Mouse (Mus musculus) neural tube, embryonic 15.5 days (tissue): ENCODE measurements around the gene Rin1. TPM values are rescaled to one million over a fixed set of nuclear protein-coding genes. Genes with fewer than 3 reads are reported as not detected.

ENCODE experiments used
- ATAC-seq: fragments of 200-750 bp; cut with Nextera tagmentation; 2 replicates; pipeline ENCODE4 v1.8.0; 2017; ENCODE audit warnings: mild to moderate bottlenecking, moderate TSS enrichment, moderate library complexity; ENCODE audit not compliant: low FRiP score
- H3K27ac ChIP-seq: fragments of 300-500 bp; sonication (generic); replicated peaks from 2 replicates; pipeline ENCODE4 v1.5.1; 2015; ENCODE audit warnings: mild to moderate bottlenecking, inconsistent platforms
- H3K27me3 ChIP-seq: fragments of 300-500 bp; sonication (generic); replicated peaks from 2 replicates; pipeline ENCODE4 v1.6.1; 2015; ENCODE audit warnings: inconsistent platforms
- H3K36me3 ChIP-seq: fragments of 300-500 bp; sonication (generic); 2 replicates; pipeline ENCODE4 v1.6.1; 2015; ENCODE audit warnings: inconsistent platforms
- H3K4me1 ChIP-seq: fragments of 300-500 bp; sonication (generic); 2 replicates; pipeline ENCODE4 v1.6.1; 2015; ENCODE audit warnings: inconsistent platforms
- H3K4me2 ChIP-seq: fragments of 300-500 bp; sonication (generic); 2 replicates; pipeline ENCODE4 v1.6.1; 2015; ENCODE audit warnings: inconsistent platforms, mild to moderate bottlenecking, moderate library complexity
- H3K4me3 ChIP-seq: fragments of 300-500 bp; sonication (generic); replicated peaks from 2 replicates; pipeline ENCODE4 v1.5.1; 2015; ENCODE audit warnings: mild to moderate bottlenecking, inconsistent platforms
- H3K9ac ChIP-seq: fragments of 300-500 bp; sonication (generic); replicated peaks from 2 replicates; pipeline ENCODE4 v1.6.1; 2015; ENCODE audit warnings: mild to moderate bottlenecking, inconsistent platforms
- H3K9me3 ChIP-seq: fragments of 300-500 bp; sonication (generic); replicated peaks from 2 replicates; pipeline ENCODE4 v1.6.1; 2016; ENCODE audit warnings: inconsistent platforms
- WGBS: fragments of 180-500 bp; shearing (Covaris S2); methylation state at CpG from one replicate; pipeline ENCODE4 v1.1.7; 2015; ENCODE audit warnings: mixed read lengths; 5-methylcytosine and 5-hydroxymethylcytosine counted together
- polyA plus RNA-seq: library from polyadenylated mRNA; unstranded; fragments of >200 nt; fragmentation: Nextera tagmentation; extraction: Ambion mirVana; gene quantifications from 2 replicates; pipeline ENCODE4 v1.2.1, GENCODE M21; 2015

Gene Rin1
- polyA plus RNA-seq, 1 experiment from 2014 or later = 1.0 TPM

DNA sequence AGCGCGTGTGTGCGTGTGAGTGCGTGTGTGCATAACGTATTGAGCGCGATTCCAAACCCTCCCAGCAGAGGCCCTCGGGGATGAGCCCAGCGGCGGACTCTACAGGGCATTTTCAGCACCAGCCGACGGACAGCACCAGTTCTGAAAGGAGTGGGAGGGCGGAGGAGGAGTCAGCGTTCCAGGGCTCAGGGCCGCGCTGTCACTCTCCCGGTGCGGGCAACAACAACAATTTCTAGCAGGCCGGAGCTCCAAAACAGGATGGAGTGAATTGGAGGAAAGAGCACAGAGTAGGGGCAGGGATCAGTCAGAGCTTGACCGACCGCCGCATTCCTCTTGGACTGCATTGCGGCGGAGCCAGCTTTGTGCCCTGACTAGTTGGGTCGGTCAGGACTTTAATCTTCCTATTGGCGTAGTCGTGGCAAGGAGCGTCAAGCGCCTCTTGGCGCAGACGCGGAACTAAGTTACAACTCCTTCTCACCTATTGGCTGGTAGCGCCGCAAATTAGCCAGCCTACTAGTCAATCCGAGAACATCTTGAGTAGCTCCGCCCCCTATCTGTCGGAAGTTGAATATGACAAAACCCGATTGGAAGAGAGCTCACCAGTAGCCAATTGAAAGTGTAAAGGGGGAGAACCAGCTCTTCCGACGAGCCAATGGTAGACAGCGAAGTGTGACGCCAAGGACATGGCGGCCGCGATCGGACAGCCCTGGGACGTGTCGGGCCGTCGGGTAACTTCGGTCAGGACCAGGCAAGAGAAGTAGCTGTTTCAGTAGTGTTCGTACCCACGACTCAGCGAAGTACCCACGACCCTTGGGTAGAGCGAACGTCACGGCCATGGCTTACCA is 37.8 kb downstream of the Rin1 start, which contains the start of gene Yif1a:
TSS of gene Yif1a (plus strand) at position 655 of the 845 bp plus-strand sequence.
- WGBS = under 1% methylated on average over 58 of the region's 58 CpGs
- Histone ChIP-seq H3K4me1 (peaks cover 55% of the 10 kb centered on the region), H3K9me3 (no peaks in the 10 kb centered on the region), H3K4me3 (peak within 1 kb of the TSS; percentile 69), H3K4me2 (peak within 1 kb of the TSS; percentile 84), H3K36me3 (peaks cover 32% of the 10 kb centered on the region), H3K27me3 (peaks cover 32% of the 10 kb centered on the region), H3K9ac (peak within 1 kb of the TSS; percentile 71), H3K27ac (peak within 1 kb of the TSS; percentile 93)
- peak; percentile 91 for ATAC-seq

DNA sequence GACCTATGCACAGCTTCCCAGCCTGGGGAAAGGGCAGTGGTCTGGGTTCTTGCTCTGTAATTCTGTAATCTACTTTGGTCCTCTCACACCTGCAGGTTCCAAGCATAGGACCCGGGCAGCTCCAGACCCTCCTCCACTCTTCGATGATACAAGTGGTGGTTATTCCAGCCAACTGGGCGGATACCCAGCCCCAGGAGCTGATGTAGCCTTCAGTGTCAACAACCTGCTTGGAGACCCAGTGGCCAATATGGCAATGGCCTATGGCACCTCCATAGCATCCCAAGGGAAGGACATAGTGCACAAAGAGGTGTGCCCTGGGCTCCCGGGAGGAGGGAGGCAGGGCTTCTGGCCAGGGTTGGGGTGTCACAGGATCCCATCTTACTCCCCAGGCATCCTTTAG is 39.0 kb downstream of the Rin1 start:
- H3K36me3 ChIP-seq = peaks cover 39% of the 10 kb centered on the region
- H3K4me2 ChIP-seq = peak overlapping the region; percentile 84
- H3K4me3 ChIP-seq = peak overlapping the region; percentile 69
- peak overlapping the region; percentile 71 for H3K9ac ChIP-seq
- H3K27ac ChIP-seq = no peak overlapping the region
- H3K27me3 ChIP-seq = peaks cover 21% of the 10 kb centered on the region
- WGBS = 85% methylated on average over 4 of the region's 4 CpGs
- H3K9me3 ChIP-seq = no peaks in the 10 kb centered on the region
- ATAC-seq = no peak
- H3K4me1 ChIP-seq = peaks cover 62% of the 10 kb centered on the region

DNA sequence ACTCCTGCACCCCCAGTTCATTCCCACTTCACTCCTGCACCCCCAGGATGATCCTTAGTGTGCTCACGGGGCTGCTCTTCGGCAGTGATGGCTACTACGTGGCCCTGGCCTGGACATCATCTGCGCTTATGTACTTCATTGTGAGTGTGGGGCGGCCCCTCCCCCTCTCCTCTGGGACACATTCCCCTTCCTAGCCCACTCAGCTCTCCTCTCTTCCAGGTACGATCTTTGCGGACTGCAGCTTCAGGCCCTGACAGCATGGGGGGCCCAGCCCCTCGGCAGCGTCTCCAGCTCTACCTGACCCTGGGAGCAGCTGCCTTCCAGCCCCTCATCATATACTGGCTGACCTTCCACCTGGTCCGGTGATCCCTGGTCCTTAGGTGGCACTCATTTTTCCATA is 41.8 kb downstream of the Rin1 start:
- WGBS = 83% methylated on average over 10 of the region's 10 CpGs
- ATAC-seq = no peak
- peaks cover 39% of the 10 kb centered on the region for H3K36me3 ChIP-seq
- H3K4me1 ChIP-seq = peaks cover 73% of the 10 kb centered on the region
- 0 out of 2 replicates have a peak overlapping the region, but pooled peaks have one; percentile 5 for H3K9ac ChIP-seq
- no peak overlapping the region for H3K4me3 ChIP-seq
- H3K9me3 ChIP-seq = no peaks in the 10 kb centered on the region
- no peaks in the 10 kb centered on the region for H3K27me3 ChIP-seq
- no peak overlapping the region for H3K4me2 ChIP-seq
- 0 out of 2 replicates have a peak overlapping the region, but pooled peaks have one; percentile 5 for H3K27ac ChIP-seq

DNA sequence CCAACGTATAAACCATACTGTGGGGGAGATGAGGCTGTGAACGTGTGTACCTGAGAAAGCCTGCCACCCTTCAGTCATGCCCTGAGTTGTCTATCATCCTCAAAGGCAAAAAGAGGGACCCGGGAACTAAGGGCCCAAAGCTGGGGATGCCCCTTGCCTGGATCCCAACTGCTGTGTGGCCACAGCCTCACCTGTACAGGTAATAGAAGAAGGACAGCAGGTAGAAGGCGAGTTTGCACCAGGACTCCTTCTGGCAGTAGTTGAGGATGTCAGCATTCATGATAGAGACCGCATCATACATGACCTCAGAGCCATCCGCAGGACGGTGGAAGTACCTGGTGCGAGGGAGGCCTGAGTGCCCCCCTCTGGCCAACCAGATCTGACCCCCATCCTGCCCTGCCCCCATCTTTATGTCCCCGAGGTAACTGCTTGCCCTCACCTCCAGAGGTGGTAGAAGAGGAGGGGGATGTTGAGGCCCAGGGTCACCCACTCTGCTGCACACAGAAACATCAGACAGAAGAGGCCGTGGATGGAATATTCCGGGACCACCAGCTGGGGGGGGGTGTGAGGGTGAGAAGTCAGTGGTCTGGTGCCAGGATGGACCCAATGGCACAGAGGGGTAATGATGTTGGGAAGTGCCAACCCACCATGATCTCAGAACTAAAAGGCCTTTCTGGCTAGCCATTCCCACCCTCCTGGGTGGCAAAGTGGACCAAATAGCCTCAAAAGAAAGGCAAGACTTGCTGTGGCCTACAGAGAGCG is 43.4 kb downstream of the Rin1 start:
- WGBS = 74% methylated on average over 12 of the region's 12 CpGs
- Histone ChIP-seq H3K27ac (peak overlapping the region; percentile 95), H3K27me3 (no peaks in the 10 kb centered on the region), H3K4me2 (peak overlapping the region; percentile 80), H3K4me3 (peak overlapping the region; percentile 90; the same call in 1 of the 2 replicates), H3K36me3 (peaks cover 39% of the 10 kb centered on the region), H3K9ac (peak overlapping the region; percentile 99; the same call in 1 of the 2 replicates), H3K9me3 (no peaks in the 10 kb centered on the region), H3K4me1 (peaks cover 76% of the 10 kb centered on the region)
- no peak for ATAC-seq

DNA sequence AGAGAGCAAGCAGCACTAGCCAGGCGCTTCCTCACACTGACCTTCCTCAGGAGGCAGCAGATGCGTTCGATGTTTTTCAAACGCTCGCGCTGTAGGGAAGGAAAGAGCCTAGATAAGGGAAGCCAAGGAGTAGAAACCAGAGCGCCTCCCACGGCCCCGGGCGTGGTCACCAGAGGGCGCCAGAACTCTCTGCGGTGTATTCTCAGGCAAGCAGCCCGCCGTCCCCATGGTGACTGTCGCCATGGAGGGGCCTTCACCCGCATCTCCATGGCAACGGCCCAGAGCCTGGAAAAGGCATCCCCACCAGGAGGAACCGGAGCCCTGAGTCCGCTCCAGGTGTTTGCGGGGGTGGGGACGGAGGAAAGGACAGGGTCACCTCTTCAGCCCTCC is 44.0 kb downstream of the Rin1 start:
- peak overlapping the region; percentile 80 for H3K4me2 ChIP-seq
- WGBS = 0% methylated on average over 21 of the region's 21 CpGs
- peak overlapping the region; percentile 90 for H3K4me3 ChIP-seq
- H3K9me3 ChIP-seq = no peaks in the 10 kb centered on the region
- peak; percentile 67 for ATAC-seq
- H3K27ac ChIP-seq = peak overlapping the region; percentile 95
- peaks cover 76% of the 10 kb centered on the region for H3K4me1 ChIP-seq
- H3K9ac ChIP-seq = peak overlapping the region; percentile 99
- no peaks in the 10 kb centered on the region for H3K27me3 ChIP-seq
- H3K36me3 ChIP-seq = peaks cover 39% of the 10 kb centered on the region

DNA sequence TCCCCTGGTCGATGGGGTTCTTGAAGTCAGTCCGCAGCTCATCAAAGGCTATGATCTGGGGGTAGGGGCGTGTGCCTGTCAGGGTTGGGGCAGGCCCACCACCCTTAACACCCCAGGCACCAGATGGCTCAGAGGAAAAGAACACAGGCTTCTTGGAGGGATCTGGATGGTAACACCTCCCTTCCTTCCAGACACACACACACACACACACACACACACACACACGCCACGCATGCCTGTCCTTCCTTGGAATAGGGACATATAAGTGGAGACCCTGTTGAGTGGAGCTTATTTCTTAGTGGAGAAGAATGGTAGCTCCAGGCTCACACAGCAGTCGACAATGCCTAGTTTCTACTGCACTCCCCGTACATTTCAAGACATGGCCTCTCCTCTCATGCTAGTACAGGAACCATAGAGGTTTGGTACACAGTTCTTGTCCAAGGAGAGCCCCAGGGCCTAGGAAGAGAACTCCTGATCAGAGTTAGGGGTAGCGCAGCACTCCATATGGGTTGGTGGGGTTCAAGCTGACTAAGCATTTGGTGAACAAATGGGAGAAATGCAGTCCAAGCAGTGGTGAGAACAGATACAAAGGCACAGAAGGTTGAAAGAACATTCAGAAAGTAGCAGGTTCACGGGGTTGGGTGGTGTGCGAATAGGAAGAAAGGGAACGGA is 44.6 kb downstream of the Rin1 start:
- Histone ChIP-seq H3K27me3 (no peaks in the 10 kb centered on the region), H3K4me2 (peak overlapping the region; percentile 80), H3K4me3 (peak overlapping the region; percentile 90), H3K4me1 (peaks cover 75% of the 10 kb centered on the region), H3K27ac (peak overlapping the region; percentile 95), H3K9ac (peak overlapping the region; percentile 99), H3K36me3 (peaks cover 42% of the 10 kb centered on the region), H3K9me3 (no peaks in the 10 kb centered on the region)
- 25% methylated on average over 11 of the region's 11 CpGs for WGBS
- peak; percentile 22; the same call in 1 of the 2 replicates for ATAC-seq

DNA sequence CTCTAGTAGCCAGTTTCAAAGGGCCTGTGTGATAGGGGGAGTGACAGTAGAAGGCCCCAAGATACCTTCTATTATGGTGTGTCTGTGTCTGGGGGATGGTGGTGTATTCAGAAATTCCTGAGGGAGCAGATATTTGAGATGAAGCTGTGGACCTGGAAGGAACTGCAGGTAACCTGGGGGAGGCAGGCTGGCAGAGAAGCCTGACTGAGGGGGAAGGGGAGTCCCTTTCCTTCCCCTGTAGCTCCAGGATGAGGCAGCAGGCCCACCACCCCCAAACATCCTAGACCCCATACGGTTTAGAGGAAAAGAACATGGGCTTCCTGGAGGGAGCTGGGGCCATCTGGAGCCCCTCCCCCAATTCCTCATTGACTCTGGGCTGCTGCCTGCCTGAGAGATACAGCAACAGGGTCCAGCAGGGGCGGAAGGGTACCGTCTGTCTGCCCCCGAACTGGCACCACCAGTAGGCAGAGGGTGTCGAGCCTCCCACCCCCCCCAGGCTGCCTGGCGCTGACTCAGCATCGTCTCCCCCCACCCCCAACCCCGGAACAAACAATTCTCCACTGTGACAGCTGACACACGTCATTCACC is 45.7 kb downstream of the Rin1 start:
- WGBS = 10% methylated on average over 9 of the region's 9 CpGs
- no peak for ATAC-seq
- peak overlapping the region; percentile 80 for H3K4me2 ChIP-seq
- peaks cover 45% of the 10 kb centered on the region for H3K36me3 ChIP-seq
- peak overlapping the region; percentile 95 for H3K27ac ChIP-seq
- peak overlapping the region; percentile 90 for H3K4me3 ChIP-seq
- H3K9ac ChIP-seq = peak overlapping the region; percentile 99
- H3K4me1 ChIP-seq = peaks cover 74% of the 10 kb centered on the region
- no peaks in the 10 kb centered on the region for H3K9me3 ChIP-seq
- H3K27me3 ChIP-seq = no peaks in the 10 kb centered on the region

DNA sequence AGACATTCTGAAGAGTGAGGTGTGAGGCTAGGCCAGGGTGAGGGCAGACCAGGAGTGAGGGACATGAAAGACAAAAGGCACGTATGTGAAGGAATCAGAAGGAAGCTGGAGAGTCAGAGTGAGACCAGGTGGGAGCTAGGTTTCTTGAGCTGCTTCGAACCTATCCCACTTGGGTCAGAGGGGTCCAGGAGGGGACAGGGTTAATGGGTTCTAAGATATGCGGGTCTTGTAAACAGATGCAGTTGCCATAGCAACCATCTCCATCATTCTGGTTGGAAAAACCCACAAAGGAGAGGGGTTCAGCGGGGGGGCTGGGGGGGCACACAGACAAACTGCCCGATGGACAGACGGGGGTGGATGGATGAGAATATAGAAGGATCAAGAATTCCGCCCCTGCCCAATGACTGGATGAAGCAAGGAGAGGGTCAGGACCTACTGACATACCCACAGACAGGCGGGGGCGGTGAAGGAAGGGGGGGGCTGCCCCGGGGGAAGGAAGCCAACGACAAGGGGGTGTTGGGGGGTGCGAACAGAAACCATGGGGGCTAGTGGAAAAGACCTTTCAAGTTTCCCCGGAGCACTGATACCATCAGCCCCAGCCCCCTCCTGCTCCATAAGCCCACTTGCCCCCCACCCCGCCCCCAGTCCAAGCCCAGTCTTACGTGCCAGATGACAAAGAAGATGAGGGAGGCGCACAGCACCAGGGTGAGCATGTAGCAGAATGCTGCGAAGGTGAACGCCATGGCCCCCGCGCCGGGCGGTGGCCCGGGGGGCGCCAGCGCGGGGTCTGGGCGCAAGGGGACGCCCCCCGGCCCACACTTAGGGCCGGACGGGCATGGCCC is 47.5 kb downstream of the Rin1 start:
- peak overlapping the region; percentile 99 for H3K9ac ChIP-seq
- 1% methylated on average over 30 of the region's 31 CpGs for WGBS
- ATAC-seq = peak; percentile 36
- H3K27me3 ChIP-seq = no peaks in the 10 kb centered on the region
- H3K27ac ChIP-seq = peak overlapping the region; percentile 95
- H3K9me3 ChIP-seq = no peaks in the 10 kb centered on the region
- H3K4me3 ChIP-seq = peak overlapping the region; percentile 90
- H3K4me1 ChIP-seq = peaks cover 64% of the 10 kb centered on the region
- peak overlapping the region; percentile 80 for H3K4me2 ChIP-seq
- H3K36me3 ChIP-seq = peaks cover 44% of the 10 kb centered on the region

DNA sequence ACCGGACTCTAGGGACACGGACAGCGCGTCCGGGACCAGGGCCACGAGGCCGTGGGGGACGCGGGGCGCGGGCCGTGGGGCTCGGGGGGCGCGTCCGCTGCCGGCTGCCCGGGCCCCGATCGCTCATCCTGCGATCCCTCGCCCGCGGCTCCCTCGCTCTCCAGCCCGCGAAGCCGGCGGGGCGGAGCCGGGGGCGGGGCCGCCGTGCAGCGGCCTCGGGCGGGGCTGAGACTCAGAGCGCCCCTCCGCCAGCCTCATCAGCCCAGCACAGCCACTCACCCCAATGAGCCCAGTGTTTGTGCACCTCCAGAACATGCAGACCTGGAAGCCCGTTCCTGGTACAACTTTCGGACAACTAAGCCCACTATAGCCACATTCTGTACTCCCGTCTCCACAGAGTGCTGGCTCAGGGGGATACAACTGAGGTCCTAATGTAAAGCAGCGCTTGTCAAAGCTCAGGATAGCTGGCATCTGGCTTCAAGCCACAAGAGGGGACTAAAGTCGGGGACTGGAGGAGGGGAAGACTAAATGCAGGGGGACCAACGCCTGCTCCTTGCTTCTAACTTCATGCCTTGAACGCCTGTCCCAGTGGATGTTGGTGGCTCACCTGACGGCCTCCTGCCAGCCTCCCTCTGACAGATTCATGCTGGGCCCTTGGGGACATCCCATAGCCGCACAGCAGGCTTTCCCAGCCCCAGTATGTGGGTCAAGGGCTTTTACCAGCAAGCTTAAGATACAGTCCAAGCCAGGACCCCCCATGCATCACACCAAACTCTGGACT is 48.3 kb downstream of the Rin1 start, which contains the start of gene Cnih2:
TSS of gene Cnih2 (minus strand) at position 159 of the 781 bp plus-strand sequence.
- no peaks in the 10 kb centered on the region for H3K27me3 ChIP-seq
- H3K9me3 ChIP-seq = no peaks in the 10 kb centered on the region
- peak; percentile 67 for ATAC-seq
- H3K9ac ChIP-seq = peak within 1 kb of the TSS; percentile 99
- peaks cover 57% of the 10 kb centered on the region for H3K4me1 ChIP-seq
- peak within 1 kb of the TSS; percentile 95 for H3K27ac ChIP-seq
- 4% methylated on average over 37 of the region's 48 CpGs for WGBS
- peak within 1 kb of the TSS; percentile 90 for H3K4me3 ChIP-seq
- H3K4me2 ChIP-seq = peak within 1 kb of the TSS; percentile 80
- H3K36me3 ChIP-seq = peaks cover 44% of the 10 kb centered on the region

DNA sequence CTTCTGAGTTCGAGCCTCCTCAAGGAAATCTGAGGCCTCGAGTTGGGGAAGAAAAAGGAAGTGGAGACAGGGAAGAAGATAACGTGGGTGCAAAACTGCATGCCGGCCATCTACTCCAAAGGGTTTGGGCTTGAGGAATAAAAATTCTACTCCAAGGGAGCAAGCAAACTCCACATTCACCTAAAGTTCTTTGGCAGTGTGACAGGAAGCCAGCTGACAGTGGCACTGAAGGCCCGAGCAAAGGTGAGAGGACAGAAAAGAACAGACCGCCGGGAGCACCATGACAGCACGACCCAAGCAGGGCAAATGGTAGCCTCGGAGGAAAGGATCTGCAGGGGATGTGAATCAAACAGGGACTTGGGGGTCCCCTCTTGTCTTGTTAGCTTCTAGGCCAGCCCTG is 55.8 kb downstream of the Rin1 start:
- WGBS = 23% methylated on average over 9 of the region's 9 CpGs
- no peaks in the 10 kb centered on the region for H3K27me3 ChIP-seq
- H3K36me3 ChIP-seq = peaks cover 72% of the 10 kb centered on the region
- H3K4me1 ChIP-seq = peaks cover 18% of the 10 kb centered on the region
- H3K27ac ChIP-seq = peak overlapping the region; percentile 99
- H3K4me2 ChIP-seq = peak overlapping the region; percentile 83
- no peaks in the 10 kb centered on the region for H3K9me3 ChIP-seq
- no peak for ATAC-seq
- peak overlapping the region; percentile 91 for H3K9ac ChIP-seq
- H3K4me3 ChIP-seq = peak overlapping the region; percentile 73
